Mouse (Mus musculus) liver, embryonic 14.5 days (tissue): ENCODE results near the gene Ccdc87.

Experiments
- CTCF ChIP-seq: IDR thresholded peaks from 2 replicates; pipeline ENCODE4 v1.5.1; 2016; ENCODE audit warnings: antibody characterized with exemption, low read depth, control low read depth
- EP300 ChIP-seq: IDR thresholded peaks from 2 replicates; pipeline ENCODE4 v1.6.1; 2016; ENCODE audit warnings: antibody characterized with exemption, low read depth

DNA sequence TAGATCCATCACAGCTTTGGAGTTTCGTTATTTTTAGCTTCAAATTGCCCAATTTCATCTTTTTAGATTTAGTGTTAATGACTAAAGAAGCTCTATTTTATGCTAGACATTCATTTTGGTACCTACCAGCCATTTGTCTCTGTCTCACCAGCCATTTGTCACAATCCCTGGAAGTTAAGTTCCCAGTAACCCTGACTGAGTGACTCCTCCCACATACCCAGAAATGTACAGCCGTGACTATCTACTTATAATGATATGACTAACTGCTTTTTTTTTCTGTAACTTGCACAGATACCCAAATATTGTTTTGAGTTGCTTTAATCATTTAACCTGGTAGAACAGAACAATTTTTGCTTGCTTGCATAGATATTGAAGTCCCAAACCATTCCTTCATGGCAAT lies 6.7 kb downstream of the Ccdc87 start:
- no peak for TF ChIP-seq EP300
- TF ChIP-seq CTCF, result no peak
